Mouse (Mus musculus) CH12.LX (cell line): Measurements from ENCODE around the gene Lamc2.

Experiments used
- CTCF ChIP-seq, 2 experiments: IDR thresholded peaks in 1 of 2; conservative IDR thresholded peaks in 1 of 2; 2 replicates each; pipeline ENCODE4 v1.5.1; 2011 to 2012; ENCODE audit warnings: low read depth in 2 of 2, low read length in 2 of 2, improper control_type of control experiment in 1 of 2, inconsistent platforms in 1 of 2, mild to moderate bottlenecking in 1 of 2, moderate library complexity in 1 of 2
- E2F4 ChIP-seq: IDR thresholded peaks from 2 replicates; pipeline ENCODE4 v1.6.1; 2011; ENCODE audit warnings: low read depth, low read length, improper control_type of control experiment; ENCODE audit not compliant: insufficient replicate concordance
- EP300 ChIP-seq: IDR thresholded peaks from 2 replicates; pipeline ENCODE4 v1.6.1; 2011; ENCODE audit warnings: low read length, improper control_type of control experiment
- MAFK ChIP-seq: IDR thresholded peaks from 2 replicates; pipeline ENCODE4 v1.6.1; 2011; ENCODE audit warnings: low read length, improper control_type of control experiment; ENCODE audit not compliant: insufficient replicate concordance
- MEF2A ChIP-seq: IDR thresholded peaks from 2 replicates; pipeline ENCODE4 v1.6.1; 2014; ENCODE audit warnings: low read depth, mild to moderate bottlenecking, inconsistent platforms, low read length, improper control_type of control experiment, borderline replicate concordance
- POLR2A ChIP-seq: IDR thresholded peaks from 2 replicates; pipeline ENCODE4 v1.6.1; 2011; ENCODE audit warnings: low read depth, mild to moderate bottlenecking, improper control_type of control experiment, low read length
- SIN3A ChIP-seq: IDR thresholded peaks from 2 replicates; pipeline ENCODE4 v1.6.1; 2012; ENCODE audit warnings: low read length, improper control_type of control experiment, inconsistent platforms
- TBP ChIP-seq: conservative IDR thresholded peaks from 2 replicates; pipeline ENCODE4 v1.6.1; 2011; ENCODE audit warnings: low read depth, low read length, improper control_type of control experiment
- TCF12 ChIP-seq: IDR thresholded peaks from 2 replicates; pipeline ENCODE4 v1.6.1; 2014; ENCODE audit warnings: low read depth, mild to moderate bottlenecking, inconsistent platforms, low read length, improper control_type of control experiment
- UBTF ChIP-seq: IDR thresholded peaks from 2 replicates; pipeline ENCODE4 v1.6.1; 2012; ENCODE audit warnings: low read depth, mild to moderate bottlenecking, inconsistent platforms, low read length, improper control_type of control experiment, moderate library complexity
- ZNF384 ChIP-seq: IDR thresholded peaks from 2 replicates; pipeline ENCODE4 v1.6.1; 2012; ENCODE audit warnings: low read depth, low read length, improper control_type of control experiment, inconsistent platforms

DNA sequence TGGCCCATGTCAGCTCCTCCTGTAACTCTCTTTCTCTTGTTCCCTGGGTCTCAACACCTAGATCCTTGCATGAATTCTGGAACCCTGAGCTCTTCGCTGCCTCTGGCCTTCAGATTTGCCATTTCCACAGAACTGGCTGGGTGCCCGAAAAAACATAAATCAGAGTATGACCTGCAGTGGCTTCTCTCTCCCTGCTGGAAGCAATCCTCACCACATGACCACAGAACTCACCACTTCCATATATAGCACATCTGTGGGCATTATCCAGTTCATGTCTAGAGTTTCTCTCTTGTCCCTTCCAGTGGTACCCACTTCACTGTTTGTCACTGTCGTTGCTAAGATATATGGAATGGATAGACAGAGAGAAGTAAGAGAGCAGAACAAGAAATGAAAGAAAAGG, 13.0 kb downstream of the Lamc2 start:
- no peak for TF ChIP-seq SIN3A
- TF ChIP-seq CTCF (conservative IDR thresholded peaks at IDR 0.05 in 1 of 2, IDR thresholded peaks at IDR 0.05 in 1 of 2; ENCODE audit: low read depth in 2 of 2, low read length in 2 of 2), result no peak
- TF ChIP-seq TBP, result no peak
- no peak for TF ChIP-seq E2F4
- no peak for TF ChIP-seq MEF2A
- no peak for TF ChIP-seq POLR2A
- TF ChIP-seq EP300, result no peak
- TF ChIP-seq ZNF384, result no peak
- no peak for TF ChIP-seq UBTF
- no peak for TF ChIP-seq TCF12
- TF ChIP-seq MAFK, result no peak
